Mouse (Mus musculus): ENCODE measurements around the gene Tie1. TPM values are rescaled to one million over a fixed set of nuclear protein-coding genes. Genes with fewer than 3 reads are reported as not detected.

Gene Tie1
- polyA plus RNA-seq, 1 experiment = 12.8 TPM

DNA sequence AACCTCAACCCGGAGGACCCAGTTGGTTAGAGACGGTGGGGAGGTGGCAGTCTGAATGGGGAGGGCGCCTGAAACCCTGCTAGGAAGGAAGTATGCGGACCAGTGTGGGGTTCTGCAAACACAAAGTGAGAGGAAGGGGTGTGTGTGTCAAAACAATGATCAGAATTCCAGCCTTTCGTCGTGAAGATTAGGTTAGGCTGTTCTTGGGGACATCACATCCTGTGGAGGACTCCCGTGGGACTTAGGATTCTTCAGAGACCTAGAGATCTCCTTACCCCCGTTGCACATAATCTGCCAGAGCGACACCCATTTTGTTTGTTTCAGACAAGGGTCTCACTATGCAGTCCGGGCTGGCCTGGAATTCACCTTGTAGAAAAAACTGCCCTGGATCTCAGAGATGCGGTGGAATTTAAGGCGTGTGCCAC lies 52.0 kb downstream of the Tie1 start:
- 13% methylated on average over 12 of the region's 12 CpGs for WGBS
- no peak for DNase-seq
- no peak for TF ChIP-seq POLR2A (IDR thresholded peaks at IDR 0.05; ENCODE audit: borderline replicate concordance, insufficient read depth, low read length)
- Histone ChIP-seq H3K27me3 (ENCODE audit: control insufficient read depth, insufficient read depth, low read length) (no peaks in the 10 kb centered on the region), H3K27ac (ENCODE audit: insufficient read depth, low read length) (no peak overlapping the region), H3K4me3 (replicated peaks; ENCODE audit: insufficient read depth, low read depth, low read length) (peak overlapping the region; percentile 47), H3K4me1 (ENCODE audit: control insufficient read depth, insufficient read depth, low read length) (no peaks in the 10 kb centered on the region)

DNA sequence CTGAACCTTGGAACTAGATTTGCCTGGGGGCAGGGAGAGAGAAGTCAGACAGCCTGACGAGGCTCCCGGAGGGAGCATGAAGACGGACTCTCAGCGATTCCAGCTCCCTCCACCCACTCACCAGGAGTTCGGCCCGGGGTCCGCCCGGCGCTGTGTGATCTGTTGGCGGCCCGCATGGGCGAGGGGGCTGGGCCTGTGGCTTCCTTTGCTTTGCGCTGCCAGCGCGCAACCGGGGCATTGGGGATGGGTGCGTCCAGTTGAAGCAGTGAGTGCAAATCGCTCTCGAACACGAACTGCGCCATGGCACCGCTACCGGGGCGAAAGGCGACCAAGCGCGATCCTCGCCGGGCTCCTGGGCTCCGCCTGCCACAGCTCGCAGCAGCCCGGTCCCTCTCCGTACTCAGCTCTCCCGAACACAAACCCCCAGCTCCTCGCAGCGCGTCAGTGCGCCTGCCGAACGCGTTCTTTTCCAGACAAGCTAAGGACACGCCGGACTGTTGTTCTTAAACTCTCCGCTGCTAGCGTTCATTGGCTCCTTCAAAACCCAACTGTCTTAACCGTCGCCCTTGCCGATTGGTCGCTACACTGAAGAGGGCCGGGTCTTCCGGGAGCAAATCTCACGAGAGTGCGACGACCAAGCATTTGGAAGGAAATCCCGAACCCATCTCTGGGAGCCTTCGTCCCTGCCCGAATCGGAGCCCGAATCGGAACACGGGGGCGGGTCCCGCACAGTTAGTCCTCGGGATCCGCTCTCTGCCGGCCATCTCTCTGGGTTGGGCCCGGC lies 52.8 kb downstream of the Tie1 start, which contains the start of gene Cdc20:
TSS of gene Cdc20 (minus strand) at position 533 of the 784 bp plus-strand sequence.
- DNase-seq = peak; percentile 75 to 84
- WGBS = under 1% methylated on average over 67 of the region's 67 CpGs
- no peaks in the 10 kb centered on the region for H3K4me1 ChIP-seq (ENCODE audit: control insufficient read depth, insufficient read depth, low read length)
- H3K27ac ChIP-seq (ENCODE audit: insufficient read depth, low read length) = no peak within 1 kb of the TSS
- TF ChIP-seq POLR2A (IDR thresholded peaks at IDR 0.05; ENCODE audit: borderline replicate concordance, insufficient read depth, low read length) = peak; percentile 48; the same call in 1 of the 2 replicates
- no peak for TF ChIP-seq CTCF (IDR thresholded peaks at IDR 0.05; ENCODE audit: borderline replicate concordance, insufficient read depth, low read depth, low read length)
- no peaks in the 10 kb centered on the region for H3K27me3 ChIP-seq (ENCODE audit: control insufficient read depth, insufficient read depth, low read length)
- peak within 1 kb of the TSS; percentile 47 for H3K4me3 ChIP-seq (replicated peaks; ENCODE audit: insufficient read depth, low read depth, low read length)

- H3K27ac ChIP-seq (ENCODE audit: insufficient read depth, low read length) = no peak overlapping the region
- H3K27me3 ChIP-seq (ENCODE audit: control insufficient read depth, insufficient read depth, low read length) = no peaks in the 10 kb centered on the region
- WGBS = 46% methylated on average over 8 of the region's 8 CpGs
- no peak overlapping the region for H3K4me3 ChIP-seq (replicated peaks; ENCODE audit: insufficient read depth, low read depth, low read length)
- TF ChIP-seq CTCF (IDR thresholded peaks at IDR 0.05; ENCODE audit: borderline replicate concordance, insufficient read depth, low read depth, low read length) = no peak
- TF ChIP-seq POLR2A (IDR thresholded peaks at IDR 0.05; ENCODE audit: borderline replicate concordance, insufficient read depth, low read length) = no peak
- no peak for DNase-seq
- peaks cover 10% of the 10 kb centered on the region for H3K4me1 ChIP-seq (ENCODE audit: control insufficient read depth, insufficient read depth, low read length)
Measured at GRCm38 (mm10) chr4:118432332-118432731, 57.5 kb downstream of the Tie1 start.

DNA sequence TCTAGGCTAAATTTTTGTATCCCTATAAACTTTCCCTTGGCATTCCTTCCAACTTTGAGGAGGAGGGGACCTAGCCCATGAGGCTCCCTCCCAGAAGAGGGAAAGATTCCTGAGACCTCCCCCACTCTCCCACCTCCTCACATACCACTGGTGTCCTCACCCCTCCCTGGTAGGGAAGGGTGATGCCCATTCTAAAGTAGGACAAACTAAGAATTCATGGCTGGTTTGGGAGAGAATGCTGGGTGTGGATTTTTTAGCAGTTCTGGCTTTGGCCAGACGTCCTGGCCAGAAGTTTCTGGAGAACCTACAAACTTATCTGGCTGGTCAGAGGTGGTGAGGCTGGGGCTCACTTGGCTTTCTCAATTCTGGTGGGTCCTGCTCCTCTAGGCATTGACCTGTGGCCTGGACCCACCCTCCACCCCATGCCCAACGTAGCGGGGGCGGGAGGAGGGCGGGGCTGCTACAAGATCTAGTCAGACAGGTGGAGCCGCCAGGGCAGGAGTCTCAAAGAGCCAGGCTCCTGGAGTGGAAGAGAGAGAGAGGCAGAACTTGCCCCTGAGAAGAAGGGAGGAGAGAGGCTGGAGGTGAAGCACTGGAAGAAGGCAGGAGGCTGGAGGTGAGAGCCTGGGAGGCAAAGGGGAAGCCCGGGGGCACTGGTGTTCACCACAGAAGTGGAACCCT lies 60.5 kb downstream of the Tie1 start:
- H3K4me3 ChIP-seq (replicated peaks; ENCODE audit: insufficient read depth, low read depth, low read length) = no peak overlapping the region
- TF ChIP-seq POLR2A (IDR thresholded peaks at IDR 0.05; ENCODE audit: borderline replicate concordance, insufficient read depth, low read length) (no peak), CTCF (IDR thresholded peaks at IDR 0.05; ENCODE audit: borderline replicate concordance, insufficient read depth, low read depth, low read length) (no peak)
- peaks cover 10% of the 10 kb centered on the region for H3K4me1 ChIP-seq (ENCODE audit: control insufficient read depth, insufficient read depth, low read length)
- no peak overlapping the region for H3K27ac ChIP-seq (ENCODE audit: insufficient read depth, low read length)
- no peak for DNase-seq
- H3K27me3 ChIP-seq (ENCODE audit: control insufficient read depth, insufficient read depth, low read length) = no peaks in the 10 kb centered on the region
- 78% methylated on average over 7 of the region's 7 CpGs for WGBS

DNA sequence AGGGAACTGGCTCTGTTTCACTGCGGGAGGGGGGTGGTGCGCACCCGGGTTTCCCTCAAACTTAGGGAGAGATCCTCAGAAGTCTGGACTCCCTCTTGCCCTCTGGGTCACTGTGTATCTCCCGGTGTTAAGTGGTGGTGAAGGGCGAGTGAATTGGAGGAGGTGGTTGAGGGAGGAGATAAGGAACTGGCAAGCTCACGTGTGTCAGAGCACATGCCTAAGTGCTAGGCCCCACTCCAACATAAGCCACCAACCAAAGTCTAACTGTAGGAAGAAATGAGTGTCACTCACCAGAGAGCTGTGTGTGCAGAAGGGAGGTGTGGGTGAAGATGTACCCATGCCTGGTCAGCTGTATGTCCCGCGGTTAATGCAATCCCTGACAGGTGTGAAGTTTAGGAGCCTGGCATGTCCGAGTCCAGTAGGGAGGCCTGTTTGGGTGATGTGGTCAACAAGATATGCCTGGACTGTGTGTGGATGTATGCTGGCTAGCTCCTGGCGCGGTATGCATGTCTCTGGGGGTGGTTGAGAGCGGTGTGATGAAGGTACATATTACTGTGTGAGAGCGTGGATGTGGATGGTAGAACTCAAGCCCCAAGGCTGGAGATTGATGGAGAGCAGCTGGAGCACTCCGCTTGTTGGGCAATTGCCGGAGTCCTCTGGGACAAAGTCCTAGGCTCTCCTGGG lies 61.2 kb downstream of the Tie1 start:
- WGBS = 55% methylated on average over 15 of the region's 15 CpGs
- no peak for TF ChIP-seq POLR2A (IDR thresholded peaks at IDR 0.05; ENCODE audit: borderline replicate concordance, insufficient read depth, low read length)
- peak overlapping the region; percentile 79 for H3K4me3 ChIP-seq (replicated peaks; ENCODE audit: insufficient read depth, low read depth, low read length)
- H3K4me1 ChIP-seq (ENCODE audit: control insufficient read depth, insufficient read depth, low read length) = peaks cover 10% of the 10 kb centered on the region
- no peak overlapping the region; the same call in 1 of the 2 replicates for H3K27ac ChIP-seq (ENCODE audit: insufficient read depth, low read length)
- DNase-seq = no peak
- H3K27me3 ChIP-seq (ENCODE audit: control insufficient read depth, insufficient read depth, low read length) = no peaks in the 10 kb centered on the region

DNA sequence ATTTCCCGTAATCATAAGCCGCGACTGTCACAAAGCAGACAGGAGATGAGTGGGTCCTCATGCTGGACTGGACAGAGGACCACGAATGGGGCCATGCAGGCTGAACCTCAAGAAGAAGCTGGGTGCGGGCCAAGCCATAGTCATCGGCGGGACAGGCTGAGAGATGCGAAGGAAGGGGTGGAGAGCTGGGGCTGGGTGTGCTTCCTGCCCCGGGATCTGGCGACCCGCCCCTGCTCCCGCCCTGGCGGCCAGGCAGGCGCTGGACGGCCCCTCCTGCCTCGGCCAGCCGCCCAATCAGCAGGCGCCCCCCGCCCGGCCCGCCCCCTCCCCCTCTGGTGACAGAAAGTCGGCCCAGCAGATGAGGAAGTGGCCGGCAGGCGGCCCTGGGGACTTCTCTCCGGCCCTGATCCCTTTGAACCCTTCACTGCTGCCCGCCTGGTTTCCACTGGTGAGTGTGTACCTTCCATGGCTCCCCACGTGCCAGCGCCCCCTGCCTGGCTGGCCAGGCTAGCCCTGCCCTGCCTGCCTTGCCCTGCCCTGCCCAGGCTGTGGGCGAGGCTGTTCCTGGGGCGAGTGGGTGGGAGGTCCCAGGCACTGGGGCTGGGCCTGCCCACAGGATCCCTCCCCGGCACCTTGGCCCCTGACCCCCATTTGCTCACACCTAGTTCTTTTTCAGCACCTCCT lies 62.0 kb downstream of the Tie1 start, which contains the start of gene Elovl1:
TSS of gene Elovl1 (plus strand) at position 326 of the 684 bp plus-strand sequence.
- WGBS = 1% methylated on average over 18 of the region's 31 CpGs
- peak within 1 kb of the TSS; percentile 32; the same call in 1 of the 2 replicates for H3K27ac ChIP-seq (ENCODE audit: insufficient read depth, low read length)
- DNase-seq = peak; percentile 73 to 81
- no peaks in the 10 kb centered on the region for H3K27me3 ChIP-seq (ENCODE audit: control insufficient read depth, insufficient read depth, low read length)
- H3K4me1 ChIP-seq (ENCODE audit: control insufficient read depth, insufficient read depth, low read length) = peaks cover 10% of the 10 kb centered on the region
- H3K4me3 ChIP-seq (replicated peaks; ENCODE audit: insufficient read depth, low read depth, low read length) = peak within 1 kb of the TSS; percentile 79
- TF ChIP-seq CTCF (IDR thresholded peaks at IDR 0.05; ENCODE audit: borderline replicate concordance, insufficient read depth, low read depth, low read length) (peak; percentile 29), POLR2A (IDR thresholded peaks at IDR 0.05; ENCODE audit: borderline replicate concordance, insufficient read depth, low read length) (no peak)

DNA sequence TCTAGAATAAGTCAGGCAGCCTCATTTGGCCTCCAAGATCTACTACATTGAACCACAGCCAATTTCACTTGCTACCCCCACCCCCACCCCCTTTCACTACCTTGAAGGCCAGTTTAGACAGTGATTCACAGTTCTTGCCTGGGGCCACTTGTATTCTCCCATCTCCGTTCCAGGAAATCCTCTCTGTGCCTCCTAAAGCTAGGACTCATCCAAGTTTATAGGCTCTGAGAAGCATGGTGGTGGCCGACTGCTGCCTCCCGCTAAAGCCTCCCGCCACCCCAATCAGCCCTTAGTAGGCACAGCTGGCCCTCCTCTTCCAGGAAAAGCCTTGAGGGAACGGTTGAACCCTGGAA lies 62.5 kb downstream of the Tie1 start:
- peaks cover 10% of the 10 kb centered on the region for H3K4me1 ChIP-seq (ENCODE audit: control insufficient read depth, insufficient read depth, low read length)
- H3K4me3 ChIP-seq (replicated peaks; ENCODE audit: insufficient read depth, low read depth, low read length) = peak overlapping the region; percentile 79
- 4% methylated on average over 5 of the region's 5 CpGs for WGBS
- TF ChIP-seq CTCF (IDR thresholded peaks at IDR 0.05; ENCODE audit: borderline replicate concordance, insufficient read depth, low read depth, low read length) (no peak), POLR2A (IDR thresholded peaks at IDR 0.05; ENCODE audit: borderline replicate concordance, insufficient read depth, low read length) (no peak)
- H3K27ac ChIP-seq (ENCODE audit: insufficient read depth, low read length) = peak overlapping the region; percentile 32; the same call in 1 of the 2 replicates
- no peaks in the 10 kb centered on the region for H3K27me3 ChIP-seq (ENCODE audit: control insufficient read depth, insufficient read depth, low read length)
- DNase-seq = no peak

Data from cerebellum, adult 2 months (tissue).